Mouse (Mus musculus): ENCODE measurements around the gene Plin2. TPM values are rescaled to one million over a fixed set of nuclear protein-coding genes. Genes with fewer than 3 reads are reported as not detected.

Plin2 gene
- polyA plus RNA-seq (2012; rRNA removed), result 25.5 and 26.7 TPM in 2 replicates

GRCm38 (mm10) chr4:86669780-86670201 is at the start of gene Plin2:
Plin2 (minus strand) TSS chr4:86670060.
- Histone ChIP-seq H3K27ac (ENCODE audit: insufficient read depth, low read length) (peak within 1 kb of the TSS; percentile 26; the same call in 1 of the 2 replicates), H3K27me3 (ENCODE audit: control insufficient read depth, insufficient read depth, low read length) (no peaks in the 10 kb centered on the region), H3K4me1 (ENCODE audit: control insufficient read depth, insufficient read depth, low read length) (peaks cover 6% of the 10 kb centered on the region), H3K4me3 (replicated peaks; ENCODE audit: insufficient read depth, low read depth, low read length) (peak within 1 kb of the TSS; percentile 88)
- peak; percentile 69 to 70 for DNase-seq
- 2% methylated on average over 18 of the region's 18 CpGs for WGBS
- TF ChIP-seq POLR2A (IDR thresholded peaks at IDR 0.05; ENCODE audit: borderline replicate concordance, insufficient read depth, low read length) (peak; percentile 49; the same call in 1 of the 2 replicates), CTCF (IDR thresholded peaks at IDR 0.05; ENCODE audit: borderline replicate concordance, insufficient read depth, low read depth, low read length) (no peak)

- DNase-seq, result no peak
- H3K4me3 ChIP-seq (replicated peaks; ENCODE audit: insufficient read depth, low read depth, low read length), result no peak overlapping the region
- H3K4me1 ChIP-seq (ENCODE audit: control insufficient read depth, insufficient read depth, low read length), result no peaks in the 10 kb centered on the region
- TF ChIP-seq POLR2A (IDR thresholded peaks at IDR 0.05; ENCODE audit: borderline replicate concordance, insufficient read depth, low read length), result no peak
- no peak for TF ChIP-seq CTCF (IDR thresholded peaks at IDR 0.05; ENCODE audit: borderline replicate concordance, insufficient read depth, low read depth, low read length)
- no peak overlapping the region for H3K27ac ChIP-seq (ENCODE audit: insufficient read depth, low read length)
- WGBS, result 76% methylated on average over 4 of the region's 4 CpGs
- H3K27me3 ChIP-seq (ENCODE audit: control insufficient read depth, insufficient read depth, low read length), result no peaks in the 10 kb centered on the region
Observed at GRCm38 (mm10) chr4:86718878-86719577, 49.2 kb upstream of the Plin2 start.

DNA sequence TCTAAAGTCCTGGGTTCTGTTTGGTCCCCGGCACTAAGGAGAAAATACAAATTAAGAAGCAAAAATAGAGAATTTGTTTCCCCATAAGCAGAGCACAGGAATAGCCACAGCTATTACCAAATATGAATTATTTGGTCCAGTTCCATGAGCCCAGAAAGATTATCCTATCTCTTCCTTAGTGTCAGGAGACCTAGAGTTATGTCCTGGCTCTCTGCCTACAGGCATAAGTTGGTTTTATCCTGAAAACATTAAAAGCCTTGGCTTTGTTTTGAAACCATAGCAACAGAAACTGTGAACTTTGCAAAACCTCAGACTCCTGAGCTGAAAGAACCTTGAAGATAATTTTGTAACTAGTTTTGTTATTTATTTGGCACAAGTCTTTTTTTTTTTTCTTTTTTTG is 47.3 kb upstream of the Plin2 start:
- H3K27ac ChIP-seq (ENCODE audit: insufficient read depth, low read length), result no peak overlapping the region
- peaks cover 2% of the 10 kb centered on the region; the same call in 1 of the 2 replicates for H3K4me1 ChIP-seq (ENCODE audit: control insufficient read depth, insufficient read depth, low read length)
- H3K27me3 ChIP-seq (ENCODE audit: control insufficient read depth, insufficient read depth, low read length), result no peaks in the 10 kb centered on the region
- WGBS, result 95% methylated on average over 1 of the region's 1 CpGs
- TF ChIP-seq POLR2A (IDR thresholded peaks at IDR 0.05; ENCODE audit: borderline replicate concordance, insufficient read depth, low read length) (no peak), CTCF (IDR thresholded peaks at IDR 0.05; ENCODE audit: borderline replicate concordance, insufficient read depth, low read depth, low read length) (no peak)
- DNase-seq, result no peak
- H3K4me3 ChIP-seq (replicated peaks; ENCODE audit: insufficient read depth, low read depth, low read length), result no peak overlapping the region

- DNase-seq, result no peak
- TF ChIP-seq CTCF (IDR thresholded peaks at IDR 0.05; ENCODE audit: borderline replicate concordance, insufficient read depth, low read depth, low read length), result no peak
- no peak for TF ChIP-seq POLR2A (IDR thresholded peaks at IDR 0.05; ENCODE audit: borderline replicate concordance, insufficient read depth, low read length)
Observed at GRCm38 (mm10) chr4:86715341-86715740, 45.5 kb upstream of the Plin2 start.

DNA sequence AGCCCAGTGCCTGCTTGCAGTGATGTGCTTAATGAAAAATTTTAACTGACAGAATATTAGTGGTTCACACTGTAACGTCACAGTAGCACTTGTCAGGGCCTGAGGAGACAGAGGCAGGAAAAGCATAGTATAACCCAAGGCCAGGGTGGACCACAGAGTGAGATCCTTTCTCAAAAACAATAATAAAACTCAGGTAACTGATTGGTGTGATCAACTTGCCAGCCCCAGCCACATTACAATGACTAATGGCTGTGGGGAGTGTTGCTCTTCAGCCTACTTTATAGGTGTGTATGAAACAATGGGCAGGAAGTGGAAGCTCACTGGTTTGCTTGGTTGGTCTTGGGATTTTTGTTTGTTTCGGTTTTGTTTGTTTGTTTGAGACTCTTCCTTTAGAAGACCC is 43.7 kb upstream of the Plin2 start:
- 91% methylated on average over 2 of the region's 2 CpGs for WGBS
- no peak overlapping the region for H3K27ac ChIP-seq (ENCODE audit: insufficient read depth, low read length)

More at GRCm38 (mm10) chr4:86715341-86715740, 45.5 kb upstream of the Plin2 start:
- Histone ChIP-seq H3K27me3 (ENCODE audit: control insufficient read depth, insufficient read depth, low read length) (no peaks in the 10 kb centered on the region), H3K27ac (ENCODE audit: insufficient read depth, low read length) (no peak overlapping the region), H3K4me1 (ENCODE audit: control insufficient read depth, insufficient read depth, low read length) (peaks cover 2% of the 10 kb centered on the region), H3K4me3 (replicated peaks; ENCODE audit: insufficient read depth, low read depth, low read length) (no peak overlapping the region)
- WGBS, result 90% methylated on average over 1 of the region's 1 CpGs

DNA sequence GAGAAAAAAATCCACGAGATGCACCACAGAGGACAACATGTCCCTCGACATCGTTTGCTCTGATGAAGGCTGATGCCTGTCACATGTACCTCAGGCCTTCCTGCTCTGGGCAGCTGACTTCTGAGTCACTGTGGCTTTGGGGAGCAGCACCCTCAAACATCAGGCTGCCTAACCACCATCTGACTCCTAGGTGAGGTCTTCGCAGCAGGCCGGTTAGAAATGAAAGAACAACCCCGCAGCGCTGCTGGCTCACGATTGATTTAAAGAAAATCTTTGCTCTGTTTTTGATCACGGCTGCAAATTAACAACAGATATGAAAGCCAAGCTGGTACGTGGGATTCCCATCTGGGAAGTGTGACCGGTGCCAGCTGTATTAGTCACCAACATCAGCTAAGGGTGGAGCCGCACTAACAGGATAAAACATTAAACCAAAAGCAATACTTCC is 42.9 kb upstream of the Plin2 start:
- Histone ChIP-seq H3K27ac (ENCODE audit: insufficient read depth, low read length) (no peak overlapping the region), H3K27me3 (ENCODE audit: control insufficient read depth, insufficient read depth, low read length) (no peaks in the 10 kb centered on the region), H3K4me3 (replicated peaks; ENCODE audit: insufficient read depth, low read depth, low read length) (no peak overlapping the region), H3K4me1 (ENCODE audit: control insufficient read depth, insufficient read depth, low read length) (peaks cover 6% of the 10 kb centered on the region)
- TF ChIP-seq POLR2A (IDR thresholded peaks at IDR 0.05; ENCODE audit: borderline replicate concordance, insufficient read depth, low read length) (no peak), CTCF (IDR thresholded peaks at IDR 0.05; ENCODE audit: borderline replicate concordance, insufficient read depth, low read depth, low read length) (no peak)
- no peak for DNase-seq
- 78% methylated on average over 12 of the region's 12 CpGs for WGBS

More for the DNA sequence above, 43.7 kb upstream of the Plin2 start:
- Histone ChIP-seq H3K27me3 (ENCODE audit: control insufficient read depth, insufficient read depth, low read length) (no peaks in the 10 kb centered on the region), H3K4me3 (replicated peaks; ENCODE audit: insufficient read depth, low read depth, low read length) (no peak overlapping the region), H3K4me1 (ENCODE audit: control insufficient read depth, insufficient read depth, low read length) (peaks cover 6% of the 10 kb centered on the region)
- no peak for TF ChIP-seq CTCF (IDR thresholded peaks at IDR 0.05; ENCODE audit: borderline replicate concordance, insufficient read depth, low read depth, low read length)
- no peak for TF ChIP-seq POLR2A (IDR thresholded peaks at IDR 0.05; ENCODE audit: borderline replicate concordance, insufficient read depth, low read length)
- no peak for DNase-seq

DNA sequence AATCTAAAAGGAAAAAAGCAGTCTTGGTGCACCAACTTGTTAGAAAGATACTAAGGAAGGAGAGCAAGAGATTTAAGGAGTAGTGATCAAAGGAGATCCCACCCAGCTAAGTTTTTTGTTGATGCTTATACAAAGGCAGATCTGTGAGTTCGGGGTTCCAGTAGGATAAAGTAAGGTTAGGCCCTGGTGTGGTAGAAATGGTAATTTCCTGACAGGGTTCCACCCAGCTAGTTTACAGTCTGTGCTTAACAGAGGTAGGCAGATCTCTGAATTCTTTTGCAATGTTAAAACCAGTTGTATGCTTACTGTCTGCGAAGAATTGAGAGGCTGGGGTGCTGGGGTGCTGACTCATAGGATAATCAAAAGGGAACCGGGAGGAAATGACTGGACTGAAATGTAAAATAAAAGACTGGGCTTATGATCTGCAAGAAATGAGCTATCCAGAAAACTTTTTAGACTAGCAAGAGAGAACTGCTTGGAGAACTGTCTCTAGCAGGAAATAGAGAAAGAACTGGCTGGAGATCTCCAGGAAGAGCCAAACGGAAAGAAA is 40.9 kb upstream of the Plin2 start:
- TF ChIP-seq CTCF (IDR thresholded peaks at IDR 0.05; ENCODE audit: borderline replicate concordance, insufficient read depth, low read depth, low read length), result no peak
- no peak for TF ChIP-seq POLR2A (IDR thresholded peaks at IDR 0.05; ENCODE audit: borderline replicate concordance, insufficient read depth, low read length)

More for the DNA sequence above, 40.9 kb upstream of the Plin2 start:
- no peak for DNase-seq
- WGBS, result 80% methylated on average over 4 of the region's 4 CpGs
- H3K4me1 ChIP-seq (ENCODE audit: control insufficient read depth, insufficient read depth, low read length), result peaks cover 6% of the 10 kb centered on the region
- no peak overlapping the region for H3K27ac ChIP-seq (ENCODE audit: insufficient read depth, low read length)
- H3K27me3 ChIP-seq (ENCODE audit: control insufficient read depth, insufficient read depth, low read length), result no peaks in the 10 kb centered on the region
- no peak overlapping the region for H3K4me3 ChIP-seq (replicated peaks; ENCODE audit: insufficient read depth, low read depth, low read length)
